Mouse (Mus musculus): ENCODE results near the gene Dyrk3. TPM values are rescaled to one million over a fixed set of nuclear protein-coding genes. Genes with fewer than 3 reads are reported as not detected.

Gene Dyrk3
- polyA plus RNA-seq, 1 experiment from 2014 or later = 2.3 TPM

DNA sequence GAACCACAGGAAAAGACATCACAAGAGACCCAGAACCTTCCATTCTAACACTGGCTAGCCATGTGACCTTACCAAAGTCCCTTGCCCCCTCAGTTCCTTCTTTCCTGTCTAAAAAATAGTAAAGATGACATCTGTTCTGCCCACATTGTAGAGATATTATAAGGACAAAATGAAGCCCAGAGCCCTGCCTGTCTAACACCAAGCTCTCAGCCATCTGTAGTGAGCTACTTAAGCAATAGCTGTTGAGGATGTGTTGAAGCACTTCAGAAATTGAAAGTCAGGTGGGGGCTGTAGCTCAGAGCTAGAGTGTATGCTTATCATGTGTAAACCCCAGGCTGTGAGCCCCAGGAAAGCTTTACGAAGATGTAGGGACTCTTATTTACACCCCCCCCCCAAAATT, 37.3 kb downstream of the Dyrk3 start:
- Histone ChIP-seq H3K9me3 (ENCODE audit: control insufficient read depth, low read length) (no peaks in the 10 kb centered on the region), H3K27ac (ENCODE audit: low read length) (no peak overlapping the region), H3K9ac (ENCODE audit: low read depth, low read length) (no peak overlapping the region), H3K36me3 (ENCODE audit: control insufficient read depth, insufficient read depth, low read length) (no peaks in the 10 kb centered on the region), H3K4me2 (ENCODE audit: low read depth, low read length) (no peak overlapping the region), H3K4me3 (ENCODE audit: low read length) (no peak overlapping the region), H3K4me1 (ENCODE audit: control insufficient read depth, insufficient read depth, low read length) (peaks cover 3% of the 10 kb centered on the region; the same call in 1 of the 2 replicates), H3K27me3 (replicated peaks; ENCODE audit: control insufficient read depth, insufficient read depth, low read length) (no peaks in the 10 kb centered on the region)
- WGBS = 81% methylated on average over 1 of the region's 1 CpGs
- ATAC-seq = no peak

DNA sequence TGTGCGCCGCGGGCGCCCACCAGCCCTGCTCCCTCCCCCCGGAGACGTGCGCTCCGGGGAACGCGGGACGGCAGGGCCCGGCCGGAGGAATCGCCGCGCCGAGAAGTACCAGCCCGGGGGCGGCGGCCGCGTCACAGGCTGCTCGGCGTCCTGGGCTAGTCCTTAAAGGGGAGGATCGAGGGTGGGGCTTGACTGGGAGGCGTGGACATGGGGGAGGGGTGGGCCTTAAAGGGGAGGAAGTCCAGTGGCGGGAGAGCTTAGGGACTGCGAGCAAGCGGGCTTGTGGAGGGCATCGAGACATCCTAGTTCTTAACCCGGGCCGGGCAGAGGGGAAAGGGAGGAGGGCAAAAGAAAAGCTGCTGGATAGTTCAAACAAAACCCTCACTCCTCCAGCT, 40.4 kb downstream of the Dyrk3 start, which contains the start of gene Mapkapk2:
TSS of gene Mapkapk2 (minus strand) at position 127 of the 395 bp plus-strand sequence.
- Histone ChIP-seq H3K27me3 (replicated peaks; ENCODE audit: control insufficient read depth, insufficient read depth, low read length) (no peaks in the 10 kb centered on the region), H3K36me3 (ENCODE audit: control insufficient read depth, insufficient read depth, low read length) (no peaks in the 10 kb centered on the region), H3K4me3 (ENCODE audit: low read length) (peak within 1 kb of the TSS; percentile 85), H3K9me3 (ENCODE audit: control insufficient read depth, low read length) (no peaks in the 10 kb centered on the region), H3K9ac (ENCODE audit: low read depth, low read length) (peak within 1 kb of the TSS; percentile 90), H3K27ac (ENCODE audit: low read length) (peak within 1 kb of the TSS; percentile 93), H3K4me1 (ENCODE audit: control insufficient read depth, insufficient read depth, low read length) (peaks cover 23% of the 10 kb centered on the region), H3K4me2 (ENCODE audit: low read depth, low read length) (peak within 1 kb of the TSS; percentile 71)
- WGBS = under 1% methylated on average over 25 of the region's 32 CpGs
- peak; percentile 94 for ATAC-seq

DNA sequence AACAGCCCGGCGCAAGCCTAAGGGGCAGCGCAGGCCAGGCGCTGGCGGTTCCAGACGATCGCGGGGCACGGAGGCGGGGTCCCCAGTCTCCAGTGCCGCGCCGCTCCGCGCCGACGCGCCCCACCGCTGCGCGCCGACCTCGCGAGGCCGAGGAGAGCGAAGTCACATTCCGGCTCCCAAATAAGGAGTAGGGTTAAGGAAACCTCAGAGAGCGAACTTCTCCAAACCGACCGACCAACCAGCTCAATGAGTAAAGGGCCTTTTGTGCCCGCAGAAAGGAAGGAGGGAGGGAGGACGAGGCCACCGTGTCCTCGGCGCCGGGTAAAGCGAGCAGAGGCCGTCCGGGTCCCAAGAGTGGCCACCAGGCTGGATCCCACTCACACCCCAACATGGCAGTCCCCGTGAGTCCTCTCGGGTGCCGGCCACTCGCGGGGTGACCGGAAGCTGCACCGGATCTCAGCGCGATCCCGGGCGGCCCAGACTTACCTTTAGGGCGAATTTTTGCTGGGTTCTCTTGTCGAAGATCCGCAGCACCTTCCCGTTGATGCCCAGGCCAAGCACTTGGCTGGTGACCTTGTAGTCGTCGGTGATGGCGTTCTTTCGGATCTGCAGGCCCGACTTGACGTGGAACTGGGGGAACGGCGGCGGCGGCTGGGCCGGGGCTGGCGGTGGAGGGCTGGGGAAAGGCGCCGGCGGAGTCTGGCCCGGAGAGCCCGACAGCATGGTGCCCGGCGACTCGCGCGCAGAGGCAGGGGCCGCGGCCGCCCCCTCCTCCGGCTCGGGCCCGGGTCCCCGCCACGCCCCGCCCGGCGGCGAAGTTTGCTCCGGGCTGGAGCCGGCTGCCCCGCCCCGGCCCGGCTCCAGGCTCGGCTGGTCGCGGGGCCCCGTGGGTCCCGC, 41.1 kb downstream of the Dyrk3 start:
- Histone ChIP-seq H3K27me3 (replicated peaks; ENCODE audit: control insufficient read depth, insufficient read depth, low read length) (no peaks in the 10 kb centered on the region), H3K27ac (ENCODE audit: low read length) (peak overlapping the region; percentile 93), H3K4me3 (ENCODE audit: low read length) (peak overlapping the region; percentile 85), H3K9me3 (ENCODE audit: control insufficient read depth, low read length) (no peaks in the 10 kb centered on the region), H3K4me2 (ENCODE audit: low read depth, low read length) (peak overlapping the region; percentile 71), H3K9ac (ENCODE audit: low read depth, low read length) (peak overlapping the region; percentile 90), H3K4me1 (ENCODE audit: control insufficient read depth, insufficient read depth, low read length) (peaks cover 30% of the 10 kb centered on the region), H3K36me3 (ENCODE audit: control insufficient read depth, insufficient read depth, low read length) (no peaks in the 10 kb centered on the region)
- under 1% methylated on average over 87 of the region's 98 CpGs for WGBS
- ATAC-seq = peak; percentile 63

DNA sequence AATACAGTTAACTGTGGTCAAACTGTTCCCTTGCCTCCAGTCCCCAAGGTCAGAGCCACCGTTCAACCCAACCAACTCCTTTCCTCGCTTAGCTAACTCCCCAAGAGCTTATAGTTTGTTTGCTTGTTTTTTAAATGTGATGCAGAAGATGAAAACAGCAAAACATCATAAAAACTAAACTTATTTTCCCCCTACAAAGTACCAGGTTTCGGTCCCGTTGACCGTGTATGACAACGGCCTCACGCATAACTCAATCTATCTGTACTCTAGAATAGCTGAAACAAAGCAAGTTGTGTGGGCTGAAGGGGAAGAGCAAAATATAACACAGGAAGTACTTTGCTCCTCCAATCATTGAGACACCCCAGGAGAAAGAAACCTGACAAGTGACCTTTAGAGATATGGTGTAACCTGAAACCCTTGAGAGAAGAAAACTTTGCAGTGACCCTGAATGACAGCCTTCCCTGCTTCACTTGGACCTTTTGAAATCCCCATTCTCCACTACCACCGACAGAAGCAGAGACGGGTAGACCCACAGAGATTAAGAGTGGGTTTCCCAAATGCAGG, 41.9 kb downstream of the Dyrk3 start:
- WGBS = 14% methylated on average over 9 of the region's 9 CpGs
- H3K4me2 ChIP-seq (ENCODE audit: low read depth, low read length) = peak overlapping the region; percentile 71
- H3K27ac ChIP-seq (ENCODE audit: low read length) = peak overlapping the region; percentile 93
- no peaks in the 10 kb centered on the region for H3K27me3 ChIP-seq (replicated peaks; ENCODE audit: control insufficient read depth, insufficient read depth, low read length)
- peak; percentile 15 for ATAC-seq
- peak overlapping the region; percentile 90 for H3K9ac ChIP-seq (ENCODE audit: low read depth, low read length)
- H3K9me3 ChIP-seq (ENCODE audit: control insufficient read depth, low read length) = no peaks in the 10 kb centered on the region
- no peaks in the 10 kb centered on the region for H3K36me3 ChIP-seq (ENCODE audit: control insufficient read depth, insufficient read depth, low read length)
- H3K4me3 ChIP-seq (ENCODE audit: low read length) = peak overlapping the region; percentile 85
- peaks cover 36% of the 10 kb centered on the region for H3K4me1 ChIP-seq (ENCODE audit: control insufficient read depth, insufficient read depth, low read length)

DNA sequence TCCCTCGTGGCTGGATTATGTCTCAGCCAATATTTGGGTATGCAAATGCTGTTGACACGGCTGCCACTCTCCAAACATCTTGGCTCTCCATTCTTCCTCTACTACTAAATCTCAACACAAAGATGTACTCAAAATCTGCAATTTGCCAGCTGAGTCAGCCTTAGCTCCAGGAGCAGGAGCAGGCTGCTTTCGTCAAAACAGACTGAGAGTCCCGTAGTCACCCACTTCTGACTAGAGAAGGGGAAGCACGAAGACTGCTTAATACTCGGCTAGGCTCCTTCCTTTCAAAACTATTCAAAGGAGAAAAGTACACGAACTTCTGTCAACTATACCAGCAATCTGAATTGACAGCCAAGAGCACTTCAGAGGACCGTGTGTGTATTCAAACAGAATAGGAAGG, 42.6 kb downstream of the Dyrk3 start:
- H3K27ac ChIP-seq (ENCODE audit: low read length) = 0 out of 2 replicates have a peak overlapping the region, but pooled peaks have one; percentile 93
- H3K36me3 ChIP-seq (ENCODE audit: control insufficient read depth, insufficient read depth, low read length) = no peaks in the 10 kb centered on the region
- H3K9ac ChIP-seq (ENCODE audit: low read depth, low read length) = peak overlapping the region; percentile 90
- no peaks in the 10 kb centered on the region for H3K9me3 ChIP-seq (ENCODE audit: control insufficient read depth, low read length)
- peak overlapping the region; percentile 85 for H3K4me3 ChIP-seq (ENCODE audit: low read length)
- no peak for ATAC-seq
- peaks cover 42% of the 10 kb centered on the region for H3K4me1 ChIP-seq (ENCODE audit: control insufficient read depth, insufficient read depth, low read length)
- H3K4me2 ChIP-seq (ENCODE audit: low read depth, low read length) = peak overlapping the region; percentile 71
- no peaks in the 10 kb centered on the region for H3K27me3 ChIP-seq (replicated peaks; ENCODE audit: control insufficient read depth, insufficient read depth, low read length)
- WGBS = 13% methylated on average over 8 of the region's 8 CpGs

DNA sequence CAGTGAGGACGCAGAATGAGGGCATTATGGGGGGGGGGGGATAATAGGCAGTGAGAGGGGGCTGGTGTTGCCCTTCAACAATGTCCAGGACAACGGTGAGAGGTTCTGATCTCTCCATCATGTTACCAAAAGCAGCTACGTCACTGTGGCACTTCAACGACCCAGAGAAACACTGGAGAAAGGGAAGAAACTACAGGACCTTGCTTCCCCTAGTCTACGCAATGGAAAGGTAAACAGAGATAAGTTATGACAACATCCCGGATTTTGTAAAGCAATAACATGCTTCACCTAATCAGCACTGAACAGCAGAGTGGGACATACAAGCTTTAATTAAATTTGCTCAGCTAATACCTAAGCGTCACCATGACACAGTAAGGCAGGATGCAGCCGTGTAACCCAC, 44.3 kb downstream of the Dyrk3 start:
- H3K4me2 ChIP-seq (ENCODE audit: low read depth, low read length) = no peak overlapping the region
- no peaks in the 10 kb centered on the region for H3K27me3 ChIP-seq (replicated peaks; ENCODE audit: control insufficient read depth, insufficient read depth, low read length)
- H3K36me3 ChIP-seq (ENCODE audit: control insufficient read depth, insufficient read depth, low read length) = no peaks in the 10 kb centered on the region
- H3K27ac ChIP-seq (ENCODE audit: low read length) = no peak overlapping the region
- ATAC-seq = no peak
- H3K9ac ChIP-seq (ENCODE audit: low read depth, low read length) = no peak overlapping the region
- H3K4me3 ChIP-seq (ENCODE audit: low read length) = no peak overlapping the region
- 61% methylated on average over 8 of the region's 8 CpGs for WGBS
- no peaks in the 10 kb centered on the region for H3K9me3 ChIP-seq (ENCODE audit: control insufficient read depth, low read length)
- H3K4me1 ChIP-seq (ENCODE audit: control insufficient read depth, insufficient read depth, low read length) = peaks cover 58% of the 10 kb centered on the region

DNA sequence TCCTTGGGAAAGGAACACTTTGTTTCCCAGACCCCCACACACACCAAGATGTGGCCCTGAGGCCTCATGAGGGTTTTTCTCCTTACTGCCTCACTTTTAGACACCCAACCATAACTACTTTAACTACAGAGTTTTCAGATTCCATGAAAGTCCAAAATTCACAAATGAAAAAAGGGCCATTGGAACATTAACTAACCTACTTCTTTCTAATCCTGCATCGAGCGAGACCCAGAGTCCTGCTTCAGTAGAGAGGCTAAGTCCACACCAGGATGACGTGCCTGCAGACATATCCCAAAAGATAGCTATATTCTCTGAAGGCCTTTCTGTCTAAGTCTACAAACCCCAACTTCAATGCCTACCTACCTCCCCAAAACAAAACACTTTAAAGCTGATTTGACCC, 45.3 kb downstream of the Dyrk3 start:
- Histone ChIP-seq H3K27ac (ENCODE audit: low read length) (no peak overlapping the region), H3K9me3 (ENCODE audit: control insufficient read depth, low read length) (no peaks in the 10 kb centered on the region), H3K4me3 (ENCODE audit: low read length) (no peak overlapping the region), H3K9ac (ENCODE audit: low read depth, low read length) (no peak overlapping the region), H3K27me3 (replicated peaks; ENCODE audit: control insufficient read depth, insufficient read depth, low read length) (no peaks in the 10 kb centered on the region), H3K36me3 (ENCODE audit: control insufficient read depth, insufficient read depth, low read length) (no peaks in the 10 kb centered on the region), H3K4me1 (ENCODE audit: control insufficient read depth, insufficient read depth, low read length) (peaks cover 66% of the 10 kb centered on the region), H3K4me2 (ENCODE audit: low read depth, low read length) (no peak overlapping the region)
- ATAC-seq = no peak
- 94% methylated on average over 3 of the region's 3 CpGs for WGBS

DNA sequence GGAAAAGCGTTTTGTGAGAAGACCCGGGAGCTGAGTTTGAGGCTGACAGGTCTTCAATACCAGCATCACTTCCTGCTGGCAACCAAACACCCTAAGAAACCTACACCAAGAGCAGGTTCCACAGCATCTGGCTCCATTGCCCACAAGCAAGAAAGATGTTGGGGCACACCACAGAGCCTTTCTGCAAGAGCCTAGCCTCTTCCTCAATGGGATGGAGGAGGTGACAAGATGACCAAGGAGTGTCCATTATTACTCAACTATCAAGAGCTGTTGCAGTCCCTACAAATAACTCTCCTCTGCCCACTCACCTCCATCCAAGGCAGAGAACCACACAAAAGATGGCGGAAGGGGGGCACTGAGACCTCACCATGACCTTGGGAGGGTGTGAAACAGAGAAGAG, 46.0 kb downstream of the Dyrk3 start:
- Histone ChIP-seq H3K27me3 (replicated peaks; ENCODE audit: control insufficient read depth, insufficient read depth, low read length) (no peaks in the 10 kb centered on the region), H3K4me1 (ENCODE audit: control insufficient read depth, insufficient read depth, low read length) (peaks cover 70% of the 10 kb centered on the region), H3K9me3 (ENCODE audit: control insufficient read depth, low read length) (no peaks in the 10 kb centered on the region), H3K4me2 (ENCODE audit: low read depth, low read length) (no peak overlapping the region), H3K27ac (ENCODE audit: low read length) (no peak overlapping the region), H3K4me3 (ENCODE audit: low read length) (no peak overlapping the region), H3K9ac (ENCODE audit: low read depth, low read length) (no peak overlapping the region), H3K36me3 (ENCODE audit: control insufficient read depth, insufficient read depth, low read length) (no peaks in the 10 kb centered on the region)
- no peak for ATAC-seq
- 83% methylated on average over 3 of the region's 3 CpGs for WGBS

DNA sequence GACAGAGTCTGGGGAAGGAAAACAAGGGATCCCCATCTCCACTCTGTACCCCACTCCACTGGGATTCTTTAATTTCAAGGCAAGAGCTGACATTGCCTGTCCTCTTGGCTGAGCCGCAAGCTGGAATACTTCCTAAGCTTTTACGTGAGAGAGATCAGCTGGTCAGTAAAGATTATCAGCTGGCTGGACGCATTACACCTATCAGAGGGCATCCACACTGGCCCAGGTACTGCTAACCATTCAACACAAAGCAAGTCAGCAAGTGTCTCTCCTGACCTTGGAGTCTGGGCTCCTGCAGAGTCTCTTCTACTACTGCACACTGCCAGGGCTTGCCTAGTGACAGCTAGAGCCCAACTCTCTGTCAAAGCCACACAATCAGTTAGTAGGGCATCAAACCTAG, 46.7 kb downstream of the Dyrk3 start:
- H3K4me1 ChIP-seq (ENCODE audit: control insufficient read depth, insufficient read depth, low read length) = peaks cover 77% of the 10 kb centered on the region
- WGBS = 82% methylated on average over 3 of the region's 3 CpGs

More for the DNA sequence above, 46.7 kb downstream of the Dyrk3 start:
- ATAC-seq = no peak
- Histone ChIP-seq H3K9ac (ENCODE audit: low read depth, low read length) (no peak overlapping the region), H3K9me3 (ENCODE audit: control insufficient read depth, low read length) (no peaks in the 10 kb centered on the region), H3K27ac (ENCODE audit: low read length) (no peak overlapping the region), H3K4me3 (ENCODE audit: low read length) (no peak overlapping the region), H3K36me3 (ENCODE audit: control insufficient read depth, insufficient read depth, low read length) (no peaks in the 10 kb centered on the region), H3K27me3 (replicated peaks; ENCODE audit: control insufficient read depth, insufficient read depth, low read length) (no peaks in the 10 kb centered on the region), H3K4me2 (ENCODE audit: low read depth, low read length) (no peak overlapping the region)
